Mouse (Mus musculus): ENCODE measurements around the gene Acly.

- no peak for TF ChIP-seq CTCF (IDR thresholded peaks at IDR 0.05; ENCODE audit: low read depth, low read length)
- no peak for TF ChIP-seq POLR2A (IDR thresholded peaks at IDR 0.05; ENCODE audit: borderline replicate concordance, low read depth, low read length)
These were observed 34.0 kb downstream of the Acly start for GRCm38 (mm10) chr11:100493771-100494170.
